Mouse (Mus musculus) cortical plate, adult 2 months (tissue): ENCODE measurements at regions not wholly inside any gene's neighbourhood (a gene's known extent, or its start where the extent isn't known, plus 50 kb on each side); places are given as distances from the start of the nearest gene placed in this dataset.

Source experiments
- H3K27ac ChIP-seq: fragments of 200-500 bp; 2 replicates; pipeline ENCODE4 v1.5.1; 2012; ENCODE audit warnings: low read length, control low read depth, inconsistent platforms; ENCODE audit not compliant: insufficient read depth
- H3K4me1 ChIP-seq: fragments of 200-500 bp; 2 replicates; pipeline ENCODE4 v1.6.1; 2011; ENCODE audit warnings: low read length; ENCODE audit not compliant: control insufficient read depth, insufficient read depth
- H3K4me3 ChIP-seq: fragments of 200-500 bp; 2 replicates; pipeline ENCODE4 v1.5.1; 2011; ENCODE audit warnings: mild to moderate bottlenecking, low read length, control low read depth; ENCODE audit not compliant: insufficient read depth
- CTCF ChIP-seq: fragments of 200-500 bp; IDR thresholded peaks from 2 replicates; pipeline ENCODE4 v1.5.1; 2011; ENCODE audit warnings: mild to moderate bottlenecking, control low read depth, low read length; ENCODE audit not compliant: insufficient read depth; ENCODE audit errors: extremely low read depth
- POLR2A ChIP-seq: fragments of 200-500 bp; IDR thresholded peaks from 2 replicates; pipeline ENCODE4 v1.6.1; 2011; ENCODE audit warnings: mild to moderate bottlenecking, low read length, control low read depth; ENCODE audit not compliant: insufficient read depth; ENCODE audit errors: extremely low read depth

DNA sequence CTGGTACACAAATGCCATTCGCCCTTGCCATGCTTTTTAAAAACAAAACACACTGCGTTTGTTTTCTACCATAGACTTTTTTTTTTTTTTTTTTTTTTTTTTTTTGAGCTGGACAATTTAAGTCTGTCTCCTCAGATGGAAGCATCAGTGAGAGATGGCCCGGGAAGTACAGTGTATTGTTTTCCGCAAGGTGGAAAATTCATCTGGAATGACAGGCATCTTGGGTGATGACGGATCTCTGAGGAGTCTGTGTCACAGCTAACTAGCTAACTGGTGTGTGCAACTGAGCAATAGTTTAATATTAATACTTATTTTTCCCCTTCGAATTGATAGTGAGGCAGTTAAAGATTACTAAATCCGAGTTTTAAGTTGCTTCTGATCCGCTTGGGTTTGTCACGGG is 228.7 kb upstream of the Arglu1 start:
- no peaks in the 10 kb centered on the region for H3K4me1 ChIP-seq
- no peak for TF ChIP-seq POLR2A
- H3K4me3 ChIP-seq: no peak overlapping the region
- no peak overlapping the region for H3K27ac ChIP-seq

DNA sequence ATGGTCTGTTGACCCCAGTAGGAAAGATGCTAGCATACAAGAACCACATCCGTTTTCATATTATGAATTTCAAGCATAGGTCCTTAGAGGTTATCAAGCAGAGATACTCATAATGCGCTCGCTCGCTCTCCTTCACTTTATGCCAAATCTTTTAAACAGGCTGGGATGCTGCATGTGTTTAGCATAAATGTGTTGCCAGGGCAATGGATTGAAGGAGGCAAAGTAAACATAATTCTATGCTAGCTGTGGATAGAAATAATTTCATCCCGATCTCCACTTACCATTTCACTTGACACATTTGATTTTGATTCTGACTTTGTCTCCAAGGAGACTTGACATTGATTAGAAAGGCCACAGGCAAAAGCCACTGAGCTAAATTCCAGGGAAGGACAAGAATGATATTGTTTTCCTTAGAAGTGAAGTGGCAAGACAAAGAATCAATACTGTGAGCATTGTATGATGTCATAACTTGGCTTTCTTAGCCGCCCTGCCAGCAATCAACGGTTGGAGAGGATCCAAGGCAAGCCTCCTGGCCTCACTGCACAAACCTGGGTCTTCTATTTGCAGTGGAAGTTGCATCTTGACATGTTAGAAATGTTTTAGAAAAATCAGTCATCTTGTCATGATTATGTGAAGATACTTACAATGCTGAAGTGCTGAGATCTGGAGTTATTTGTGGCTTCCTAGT is 217.3 kb upstream of the Arglu1 start:
- no peak for TF ChIP-seq POLR2A
- TF ChIP-seq CTCF: no peak
- Histone ChIP-seq H3K4me3 (no peak overlapping the region), H3K4me1 (no peaks in the 10 kb centered on the region), H3K27ac (no peak overlapping the region)

DNA sequence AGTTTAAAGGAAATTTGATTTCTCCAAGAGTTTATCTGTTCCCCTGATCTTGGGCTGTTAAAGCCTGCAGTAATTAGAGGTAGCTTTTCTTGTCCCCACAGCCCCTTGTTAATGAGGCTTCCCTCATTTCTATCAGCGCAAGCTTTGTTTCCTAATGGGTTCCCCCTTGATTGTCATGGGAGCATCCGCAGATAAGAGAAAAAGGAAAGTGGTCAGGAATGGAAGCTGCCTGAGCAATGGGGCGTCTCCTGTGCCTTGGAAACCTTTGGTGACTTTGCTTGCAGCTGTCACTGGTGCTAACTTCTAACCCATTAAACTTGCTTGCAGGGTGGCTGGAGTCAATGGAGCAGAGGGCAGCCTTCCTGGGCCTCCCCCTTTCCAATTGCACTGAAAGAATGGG is 202.7 kb upstream of the Arglu1 start:
- no peak overlapping the region for H3K4me3 ChIP-seq
- no peak overlapping the region for H3K27ac ChIP-seq
- TF ChIP-seq POLR2A (no peak), CTCF (no peak)
- H3K4me1 ChIP-seq: no peaks in the 10 kb centered on the region

DNA sequence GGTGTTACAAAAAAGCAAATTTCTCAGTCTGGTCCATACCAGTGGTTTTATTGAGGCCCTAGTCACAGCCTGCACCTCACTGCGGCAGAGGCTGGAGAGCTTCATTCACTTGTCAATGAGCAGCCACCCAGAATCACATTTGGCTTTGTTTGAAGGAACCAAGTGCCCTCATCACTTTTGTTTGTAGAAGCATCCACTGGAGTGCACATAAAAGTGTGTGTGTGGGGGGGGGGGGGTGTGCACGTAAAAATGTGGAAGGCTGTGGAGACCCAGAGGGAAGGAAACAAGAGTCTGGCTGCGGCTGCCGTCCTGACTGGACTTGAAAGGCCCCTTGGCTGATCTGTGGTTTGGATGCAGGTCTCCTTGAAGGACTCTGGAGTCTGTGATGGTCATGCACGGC is 187.0 kb upstream of the Arglu1 start:
- no peak overlapping the region for H3K27ac ChIP-seq
- H3K4me1 ChIP-seq: no peaks in the 10 kb centered on the region
- TF ChIP-seq CTCF: no peak
- TF ChIP-seq POLR2A: no peak
- H3K4me3 ChIP-seq: no peak overlapping the region

DNA sequence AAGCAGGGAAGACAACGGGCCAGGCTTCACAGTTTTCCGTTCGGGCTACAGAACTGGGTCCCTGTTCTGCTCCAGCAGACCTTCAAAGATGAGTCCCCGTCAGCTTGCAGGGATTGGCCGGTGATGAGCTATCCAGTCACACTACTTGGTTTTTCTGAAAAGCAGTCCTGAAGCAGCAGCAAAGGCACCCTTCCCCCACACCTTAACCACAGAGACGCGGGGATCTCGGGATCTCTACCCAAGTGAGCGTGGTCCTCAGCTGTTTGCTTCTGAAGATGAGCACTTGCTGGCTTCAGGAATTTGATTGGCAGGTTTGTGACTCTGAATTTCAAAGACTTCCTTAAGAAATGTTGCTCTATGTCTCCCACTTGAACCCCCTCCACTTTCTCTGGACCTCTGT is 186.6 kb upstream of the Arglu1 start:
- H3K4me3 ChIP-seq: no peak overlapping the region
- TF ChIP-seq CTCF: no peak
- TF ChIP-seq POLR2A: no peak
- no peaks in the 10 kb centered on the region for H3K4me1 ChIP-seq
- no peak overlapping the region for H3K27ac ChIP-seq

DNA sequence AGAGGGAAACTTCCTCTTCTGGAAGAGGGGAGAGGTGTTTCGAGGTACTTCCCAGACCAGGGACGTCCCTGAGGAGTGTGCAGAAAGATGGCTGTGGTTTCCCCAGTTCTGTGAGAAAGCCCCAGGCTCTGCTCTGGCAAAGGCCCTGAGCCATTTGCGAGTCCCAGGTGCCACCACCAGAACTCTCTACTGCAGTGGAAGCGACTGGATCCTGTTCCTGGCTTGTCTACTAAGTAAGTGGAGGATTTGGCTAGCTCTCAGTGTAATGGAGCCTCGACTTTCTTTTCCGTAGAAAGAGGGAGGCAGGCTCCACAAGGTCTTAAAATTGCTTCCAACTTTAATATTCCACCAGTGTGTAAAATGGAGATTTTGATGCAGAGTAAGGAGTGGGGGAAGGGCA is 186.1 kb upstream of the Arglu1 start:
- Histone ChIP-seq H3K4me1 (no peaks in the 10 kb centered on the region), H3K4me3 (no peak overlapping the region), H3K27ac (no peak overlapping the region)
- TF ChIP-seq CTCF (no peak), POLR2A (no peak)

DNA sequence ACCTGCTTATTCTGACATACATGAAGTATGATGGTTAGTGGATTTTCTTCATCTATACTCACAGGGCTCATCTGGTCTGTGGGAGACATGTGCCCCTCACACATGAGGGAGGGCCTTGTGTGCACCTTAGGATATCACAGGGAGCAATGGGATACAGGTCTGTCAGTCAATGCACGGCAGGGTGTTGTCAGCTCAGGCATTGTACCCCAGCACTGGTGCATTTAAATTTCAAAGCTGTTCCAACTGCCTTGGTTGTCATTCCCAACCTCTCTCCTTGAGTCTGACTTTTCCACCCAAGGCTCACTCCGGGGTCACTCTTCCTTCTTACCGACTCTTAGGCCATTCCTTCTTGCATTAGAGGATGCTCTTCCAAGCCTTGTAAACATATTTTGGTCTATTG is 181.6 kb upstream of the Arglu1 start:
- H3K4me1 ChIP-seq: no peaks in the 10 kb centered on the region
- no peak for TF ChIP-seq CTCF
- TF ChIP-seq POLR2A: no peak

DNA sequence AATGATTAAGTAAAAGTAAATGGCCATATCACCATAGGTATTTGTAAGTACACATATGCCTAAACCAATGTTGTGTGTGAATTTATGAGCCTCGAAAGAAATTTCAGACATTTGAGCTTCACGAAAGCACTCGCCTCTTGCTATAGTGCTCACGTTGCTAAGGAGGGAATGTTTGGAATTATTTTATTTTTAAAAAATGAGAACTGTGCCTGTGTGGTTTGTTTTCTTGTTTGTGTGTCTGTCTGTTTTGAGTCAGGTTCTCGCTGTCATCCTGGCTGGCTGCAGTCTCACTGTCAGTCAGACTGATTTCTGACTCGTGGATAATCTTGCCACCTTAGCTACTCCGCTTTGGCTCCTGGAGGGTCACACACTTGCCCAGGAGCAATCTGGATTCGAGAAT is 180.7 kb upstream of the Arglu1 start:
- Histone ChIP-seq H3K4me3 (no peak overlapping the region), H3K4me1 (no peaks in the 10 kb centered on the region), H3K27ac (no peak overlapping the region)
- TF ChIP-seq POLR2A (no peak), CTCF (no peak)

More for the DNA sequence above, 181.6 kb upstream of the Arglu1 start:
- Histone ChIP-seq H3K27ac (no peak overlapping the region), H3K4me3 (no peak overlapping the region)

DNA sequence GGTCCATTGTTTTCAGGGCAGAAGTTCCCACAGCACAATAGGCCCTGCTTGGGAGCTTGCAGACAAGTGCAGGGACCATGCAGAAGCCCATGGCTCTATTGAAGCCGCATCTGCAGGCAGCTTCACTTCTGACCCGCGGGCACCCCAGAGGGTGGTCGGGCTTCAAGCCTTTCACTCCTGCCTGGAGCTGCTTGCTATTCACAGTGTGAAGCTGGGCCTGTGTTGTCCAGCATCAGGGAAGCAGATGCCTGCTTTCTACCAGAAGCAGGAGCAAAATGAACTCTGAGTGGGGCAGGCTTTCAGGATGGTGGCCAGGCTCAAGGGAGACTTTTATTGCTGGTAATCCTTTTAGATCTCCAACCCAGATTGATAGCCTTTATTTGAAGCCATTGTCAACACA is 180.2 kb upstream of the Arglu1 start:
- Histone ChIP-seq H3K4me3 (no peak overlapping the region), H3K27ac (no peak overlapping the region), H3K4me1 (no peaks in the 10 kb centered on the region)
- TF ChIP-seq POLR2A: no peak

DNA sequence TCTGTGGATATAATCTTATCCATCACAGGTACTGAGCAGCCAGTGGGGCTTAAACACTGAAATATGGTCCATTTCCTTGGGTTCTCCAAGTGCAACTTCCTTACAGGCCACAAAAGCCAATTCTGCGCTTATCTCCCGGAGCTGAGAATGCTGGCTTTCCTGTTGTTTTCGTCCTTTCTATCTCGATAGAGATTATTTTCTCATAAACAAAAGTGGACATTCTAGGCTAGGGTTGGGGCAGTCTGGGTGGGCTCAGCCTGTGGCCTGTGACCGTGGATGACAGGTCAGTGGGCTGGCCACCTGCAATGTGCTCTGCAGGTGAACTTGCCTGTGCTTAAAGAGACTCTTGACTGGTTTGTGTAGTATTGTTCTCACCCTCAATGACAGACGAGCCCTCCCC is 179.0 kb upstream of the Arglu1 start:
- TF ChIP-seq CTCF (no peak), POLR2A (no peak)
- Histone ChIP-seq H3K4me1 (no peaks in the 10 kb centered on the region), H3K27ac (no peak overlapping the region), H3K4me3 (no peak overlapping the region)

DNA sequence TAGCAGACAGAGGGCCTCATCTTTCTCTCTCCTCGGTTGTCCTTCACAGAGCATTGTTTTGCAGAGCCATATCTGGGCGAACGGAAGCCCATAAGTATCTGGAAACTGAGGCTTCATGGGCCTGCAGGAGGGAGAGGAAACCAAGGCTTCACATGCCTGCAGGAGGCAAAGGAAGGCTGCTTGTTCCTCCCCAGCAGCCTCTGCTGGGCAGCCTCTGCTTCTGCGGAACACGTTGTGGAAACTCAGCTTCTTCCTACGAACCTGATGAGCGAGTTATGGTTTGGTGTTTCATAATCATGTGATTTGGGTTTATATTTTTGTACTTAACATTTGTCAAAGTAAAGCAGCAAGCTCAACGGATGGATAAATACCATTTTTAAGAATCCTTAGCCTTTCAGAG is 177.6 kb upstream of the Arglu1 start:
- Histone ChIP-seq H3K4me1 (no peaks in the 10 kb centered on the region), H3K27ac (no peak overlapping the region), H3K4me3 (no peak overlapping the region)
- TF ChIP-seq POLR2A: no peak
- no peak for TF ChIP-seq CTCF
